Mouse (Mus musculus): ENCODE measurements at regions not wholly inside any gene's neighbourhood (a gene's known extent, or its start where the extent isn't known, plus 50 kb on each side); places are given as distances from the start of the nearest gene placed in this dataset.

DNA sequence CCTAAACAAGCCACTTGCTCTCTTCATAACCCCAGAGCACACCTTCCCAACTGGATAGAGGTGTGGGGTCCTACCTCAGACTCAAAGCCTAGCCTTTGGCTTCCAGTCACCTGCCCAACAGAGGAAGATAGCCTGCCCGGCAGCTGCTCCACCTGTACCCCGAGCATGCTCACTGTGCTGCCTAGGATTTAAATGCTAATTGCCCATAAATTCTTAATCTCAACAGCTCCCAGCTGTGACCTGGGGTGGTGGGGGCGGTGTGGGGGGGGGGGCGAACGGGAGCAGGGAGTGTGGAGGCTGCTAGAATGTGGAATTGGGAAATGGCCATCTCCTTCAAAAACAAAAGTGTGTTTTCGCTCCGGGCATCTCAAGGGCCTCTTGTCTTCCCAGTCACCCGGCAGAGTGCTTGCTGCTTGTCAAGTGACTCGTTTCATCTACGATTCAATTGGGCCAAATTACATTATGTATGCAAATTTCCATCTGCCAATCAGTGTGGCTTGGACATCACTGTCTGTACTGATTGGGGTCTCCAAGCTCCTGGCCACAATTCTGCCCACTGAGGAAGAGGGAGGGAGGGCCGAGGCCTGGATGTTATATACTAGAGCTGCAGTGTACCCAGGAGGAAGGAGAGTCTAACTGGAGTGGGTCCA lies 188.6 kb upstream of the Zmiz1 start:
- no peak for TF ChIP-seq POLR2A (IDR thresholded peaks at IDR 0.05; ENCODE audit: borderline replicate concordance, insufficient read depth, low read length)
- no peak for TF ChIP-seq CTCF (IDR thresholded peaks at IDR 0.05; ENCODE audit: borderline replicate concordance, insufficient read depth, low read depth, low read length)

All from cerebellum, adult 2 months (tissue).